In the genomic region with DNA sequence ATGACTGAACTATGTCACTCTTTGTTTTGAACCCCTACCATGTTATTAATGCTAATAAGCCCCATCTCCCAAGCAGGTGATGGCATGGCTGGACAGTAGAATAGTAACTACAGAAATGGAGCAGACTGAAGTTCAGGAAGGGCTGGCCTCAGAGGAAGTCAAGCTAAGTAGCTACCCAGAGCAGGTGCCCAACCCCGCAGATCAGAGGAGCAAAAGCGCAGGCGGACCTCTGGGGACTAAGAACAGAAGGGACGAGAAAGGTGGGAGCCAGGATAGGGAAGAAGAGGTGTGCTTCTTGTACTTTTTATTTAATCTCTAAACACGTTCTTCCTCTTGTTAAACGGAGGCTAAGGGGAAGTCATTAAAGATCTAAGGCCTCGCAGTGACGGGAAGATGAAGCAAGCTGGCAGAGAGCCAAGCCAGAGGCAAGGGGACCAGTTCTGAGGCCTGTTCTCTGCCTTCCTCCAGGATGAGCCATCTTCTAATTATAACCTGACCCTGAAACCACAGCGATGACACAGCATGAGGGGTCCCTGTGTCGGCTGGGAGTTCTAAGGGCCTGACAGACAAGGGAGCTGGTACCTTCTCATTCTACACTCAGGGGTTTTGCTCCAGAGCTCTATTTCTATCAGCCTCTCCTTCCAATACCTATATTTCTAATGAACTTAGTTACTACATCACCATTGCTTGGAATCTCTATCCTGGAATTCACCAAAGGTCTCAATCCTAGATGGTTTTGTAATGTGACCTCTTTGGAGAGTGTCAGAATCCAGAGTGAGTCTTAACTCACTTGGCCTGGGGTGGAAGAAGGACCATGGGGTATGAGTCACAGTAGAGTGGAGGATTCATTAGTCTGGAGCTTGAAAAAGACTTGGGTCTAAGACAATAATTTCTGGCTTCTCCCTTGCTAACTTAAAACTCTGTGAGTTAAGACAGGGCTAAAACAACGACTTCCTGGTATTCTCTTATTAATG, we compare ENCODE assay signal across 11 mouse cellular contexts.
DNase-seq lines count a peak whose midpoint lies in the region; ATAC-seq and TF ChIP-seq lines count a peak whose summit lies in the region.
"Had no signal": no experiment of that assay in that cellular context is flagged by ENCODE, and none has a peak within 500 bp of the region (broad histone marks: within the 10 kb centered on the region; RNA-seq: fewer than 3 reads in every experiment).

No protein-coding gene starts in this region.

- H3K79me2 ChIP-seq in C2C12 (ENCODE audit: control insufficient read depth, insufficient read depth): no peaks in the 10 kb centered on the region

- peak; percentile 54 for DNase-seq in heart, postnatal 0 days (ENCODE audit: low spot score)
- no peak for DNase-seq in heart, adult 9 months (ENCODE audit: low spot score in 2 of 2)
- DNase-seq in adrenal gland, postnatal 36 days: peak; percentile 20 to 64
- DNase-seq in cerebellum, postnatal 14 days: no peak
- no peak for DNase-seq in gastrocnemius, adult 18-20 months (ENCODE audit: low spot score)
- DNase-seq in right cerebral cortex, postnatal 14 days: no peak
- DNase-seq: cerebellum, postnatal 25 days; kidney, adult 8-10 months had no signal

- no peak overlapping the region for H3ac ChIP-seq in C2C12 (ENCODE audit: control insufficient read depth, insufficient read length, low read depth)

- 31% methylated on average over 11 of the region's 11 CpGs for WGBS in heart, postnatal 0 days
- 16% methylated on average over 11 of the region's 11 CpGs for WGBS in liver, embryonic 16.5 days (ENCODE audit: insufficient replicate concordance)

- TF ChIP-seq EP300 in heart, postnatal 0 days (IDR thresholded peaks at IDR 0.05; ENCODE audit: low read depth): no peak

- H3K4me1 ChIP-seq in heart, postnatal 0 days (ENCODE audit: control insufficient read depth, insufficient read depth): peaks cover 10% of the 10 kb centered on the region
- no peaks in the 10 kb centered on the region for H3K4me1 ChIP-seq in liver, embryonic 16.5 days (ENCODE audit: control insufficient read depth, low read depth, low read length)
- H3K4me1 ChIP-seq: forebrain, embryonic 12.5 days had no signal

- peak; percentile 68 for ATAC-seq in heart, postnatal 0 days (ENCODE audit: insufficient read depth, low read depth)
- ATAC-seq in liver, embryonic 16.5 days (ENCODE audit: low read depth): peak; percentile 35; the same call in 1 of the 2 replicates

- no peak overlapping the region for H3K4me3 ChIP-seq in heart, postnatal 0 days (ENCODE audit: low read depth, low read length)
- no peak overlapping the region for H3K4me3 ChIP-seq in C2C12 (ENCODE audit: insufficient read depth, poor library complexity, severe bottlenecking)
- H3K4me3 ChIP-seq in liver, embryonic 16.5 days (ENCODE audit: low read depth, low read length): no peak overlapping the region
- H3K4me3 ChIP-seq: forebrain, embryonic 12.5 days had no signal

- H3K4me2 ChIP-seq in heart, postnatal 0 days (ENCODE audit: low read depth, low read length): no peak overlapping the region
- H3K4me2 ChIP-seq in liver, embryonic 16.5 days (ENCODE audit: low read depth, low read length): no peak overlapping the region
- H3K4me2 ChIP-seq: forebrain, embryonic 12.5 days had no signal

- H3K9ac ChIP-seq in heart, postnatal 0 days (replicated peaks; ENCODE audit: low read depth, low read length): no peak overlapping the region
- H3K9ac ChIP-seq in liver, embryonic 16.5 days (ENCODE audit: low read depth, low read length): no peak overlapping the region
- H3K9ac ChIP-seq: forebrain, embryonic 12.5 days had no signal

- H3K36me3 ChIP-seq in heart, postnatal 0 days (replicated peaks; ENCODE audit: control insufficient read depth, insufficient read depth, low read length): no peaks in the 10 kb centered on the region
- no peaks in the 10 kb centered on the region for H3K36me3 ChIP-seq in C2C12 (ENCODE audit: control insufficient read depth, insufficient read depth)
- no peaks in the 10 kb centered on the region for H3K36me3 ChIP-seq in liver, embryonic 16.5 days (ENCODE audit: control insufficient read depth, insufficient read depth)
- H3K36me3 ChIP-seq: forebrain, embryonic 12.5 days had no signal

- no peak for TF ChIP-seq CTCF in heart, postnatal 0 days (IDR thresholded peaks at IDR 0.05; ENCODE audit: low read depth)
- no peak for TF ChIP-seq CTCF in C2C12 (IDR thresholded peaks at IDR 0.05; ENCODE audit: control insufficient read depth, insufficient read depth, insufficient read length)

- no peak overlapping the region for H3K27ac ChIP-seq in heart, postnatal 0 days (ENCODE audit: low read depth)
- no peak overlapping the region for H3K27ac ChIP-seq in liver, embryonic 16.5 days (ENCODE audit: low read length)
- H3K27ac ChIP-seq: forebrain, embryonic 12.5 days had no signal

- no peaks in the 10 kb centered on the region for H3K79me3 ChIP-seq in C2C12 (ENCODE audit: low read depth)

- H3K9me3 ChIP-seq in heart, postnatal 0 days (replicated peaks; ENCODE audit: control insufficient read depth, low read length): no peaks in the 10 kb centered on the region
- H3K9me3 ChIP-seq in liver, embryonic 16.5 days (replicated peaks; ENCODE audit: control insufficient read depth, low read length): no peaks in the 10 kb centered on the region
- H3K9me3 ChIP-seq: forebrain, embryonic 12.5 days had no signal

- no peaks in the 10 kb centered on the region for H3K27me3 ChIP-seq in heart, postnatal 0 days (ENCODE audit: control insufficient read depth, insufficient read depth, low read length)
- H3K27me3 ChIP-seq in C2C12 (ENCODE audit: control insufficient read depth, insufficient read depth, insufficient read length): no peaks in the 10 kb centered on the region
- no peaks in the 10 kb centered on the region for H3K27me3 ChIP-seq in liver, embryonic 16.5 days (ENCODE audit: control insufficient read depth, insufficient read depth, low read depth, low read length)

TF ChIP-seq in C2C12, 6 proteins besides CTCF, POLR2A, EP300 and RAD21:
- TF ChIP-seq FOSL1 (IDR thresholded peaks at IDR 0.05; ENCODE audit: insufficient read depth, low read length, poor library complexity, severe bottlenecking) (peak; percentile 15), MAX (IDR thresholded peaks at IDR 0.05) (peak; percentile 25), USF1 (IDR thresholded peaks at IDR 0.05; ENCODE audit: low read depth) (no peak)

Comparison
In these comparisons a context has a peak if more than half of its experiments do, and no peak if none do; other contexts are left out.
1. DNase-seq: peak in heart, postnatal 0 days (single experiment) and adrenal gland, postnatal 36 days (2 of 2); none in heart, adult 9 months (0 of 2), cerebellum, postnatal 14 days (0 of 2), gastrocnemius, adult 18-20 months (single experiment) and right cerebral cortex, postnatal 14 days (single experiment).